Mouse (Mus musculus) hematopoietic stem cell, adult 5-6 weeks (primary cell): Measurements from ENCODE around the gene 1700056E22Rik. TPM values are rescaled to one million over a fixed set of nuclear protein-coding genes. Genes with fewer than 3 reads are reported as not detected.

Experiments used
- ATAC-seq, 2 experiments: fragments of 125-278 bp in 1 of 2; replicated peaks in 1 of 2; 2 replicates each; pipeline ENCODE4 v1.8.0; 2016 to 2017; ENCODE audit warnings: inconsistent platforms in 2 of 2, mild to moderate bottlenecking in 2 of 2, moderate number of reproducible peaks in 2 of 2, low read depth in 1 of 2, moderate TSS enrichment in 1 of 2; ENCODE audit not compliant: low FRiP score in 2 of 2, poor library complexity in 2 of 2, severe bottlenecking in 2 of 2, insufficient read depth in 1 of 2, low TSS enrichment in 1 of 2
- total RNA-seq: library from RNA; stranded (forward); fragments of 172-1452, 232-1000 nt; gene quantifications from 2 replicates; pipeline ENCODE4 v1.2.3, GENCODE M21; 2017

1700056E22Rik gene
- total RNA-seq, 1 experiment from 2014 or later, result 3.1 TPM

GRCm38 (mm10) chr1:184004311-184004710 is 29.8 kb downstream of the 1700056E22Rik start:
- ATAC-seq, result no peak

- no peak for ATAC-seq
These were observed 31.6 kb downstream of the 1700056E22Rik start for GRCm38 (mm10) chr1:184002470-184002869.

- no peak for ATAC-seq
These were observed 36.9 kb downstream of the 1700056E22Rik start for GRCm38 (mm10) chr1:183997207-183997606.

GRCm38 (mm10) chr1:183991921-183992320 is 42.2 kb downstream of the 1700056E22Rik start:
- ATAC-seq, result no peak

GRCm38 (mm10) chr1:183987711-183988245 is 46.3 kb downstream of the 1700056E22Rik start:
- ATAC-seq, result no peak

Other genes with a start within 250 kb of the 1700056E22Rik start
- gene Dusp10, start 21.0 kb downstream of the 1700056E22Rik start, total RNA-seq, result 6.8 and 11.2 TPM in 2 replicates